Mouse (Mus musculus) telencephalon, adult 2 months (tissue): Measurements from ENCODE around the gene Slc33a1.

Experiments used
- DNase-seq: peaks from one replicate; pipeline ENCODE4 v3.0.0-alpha.2; 2011; ENCODE audit warnings: low read depth, low spot score

Gene Slc33a1

GRCm38 (mm10) chr3:63898581-63899308 is 65.8 kb downstream of the Slc33a1 start:
- DNase-seq = peak; percentile 59

DNA sequence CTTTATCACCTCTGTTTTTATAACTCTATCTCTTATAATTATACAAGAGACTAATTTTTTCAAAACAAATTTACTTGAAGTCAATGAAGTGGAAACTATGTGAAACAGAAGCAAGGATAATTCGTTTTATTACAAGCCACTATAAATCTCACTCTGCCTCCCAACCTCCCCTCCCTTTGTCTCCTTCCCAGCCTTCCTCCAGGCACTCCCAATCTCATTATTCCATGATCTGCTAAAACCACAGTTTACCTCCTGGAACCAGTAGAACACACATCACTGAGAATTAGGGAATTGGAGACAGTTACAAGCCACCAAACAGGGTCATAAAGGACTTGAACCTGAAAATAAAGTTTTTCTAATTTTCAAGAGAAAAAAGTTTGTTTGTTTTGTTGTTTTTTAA is 67.4 kb downstream of the Slc33a1 start:
- no peak for DNase-seq

DNA sequence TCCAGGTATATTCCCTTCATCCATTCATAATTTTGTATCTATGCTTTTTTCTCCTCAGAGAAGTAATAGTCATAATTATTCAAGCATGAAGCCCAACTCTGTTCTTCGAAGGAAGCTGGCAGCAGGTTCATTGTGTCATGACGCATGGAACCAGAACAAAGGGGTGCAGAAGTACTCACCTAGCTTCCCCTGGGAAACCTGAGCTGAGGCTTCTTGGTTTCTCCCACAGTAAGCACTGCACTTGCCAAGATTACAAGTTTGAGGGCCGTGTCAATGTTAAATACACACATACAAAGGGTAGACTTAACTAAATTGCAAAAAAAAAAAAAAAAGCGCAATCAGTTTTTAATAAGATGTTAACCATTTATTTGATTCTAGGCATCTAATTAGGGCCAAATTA is 68.3 kb downstream of the Slc33a1 start:
- no peak for DNase-seq

- no peak for DNase-seq
Observed at GRCm38 (mm10) chr3:63895786-63896185, 68.8 kb downstream of the Slc33a1 start.

- DNase-seq = no peak
Observed at GRCm38 (mm10) chr3:63893677-63894076, 70.9 kb downstream of the Slc33a1 start.

DNA sequence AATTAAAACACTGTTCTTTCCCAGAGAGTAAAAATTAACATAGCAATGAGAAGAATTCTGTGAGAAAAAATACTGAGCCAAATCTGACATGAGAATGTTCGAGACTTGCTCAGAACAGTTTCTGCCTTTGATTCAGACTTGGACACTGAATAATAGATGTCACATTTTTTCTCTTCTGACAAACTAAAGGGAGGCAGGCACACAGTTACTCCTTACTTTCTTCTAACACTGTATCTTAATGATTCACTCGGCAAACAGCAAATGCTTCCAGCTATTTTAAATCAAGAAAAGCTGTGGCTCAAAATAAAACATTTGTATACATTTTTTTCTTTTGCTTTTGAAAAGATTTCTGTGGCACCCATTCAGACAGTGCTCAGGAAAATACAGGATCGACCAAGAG is 72.4 kb downstream of the Slc33a1 start:
- no peak for DNase-seq
